Mouse (Mus musculus): ENCODE data around the gene Sec14l1. TPM values are rescaled to one million over a fixed set of nuclear protein-coding genes. Genes with fewer than 3 reads are reported as not detected.
A peak's percentile ranks its signal among the peaks of the same experiment; 100 is the strongest.
"Not testable (repeated sequence)": the region's sequence is repeated elsewhere in the genome, so short reads cannot be mapped to it uniquely, and the experiment has no call there.

Gene Sec14l1
- polyA plus RNA-seq, 1 experiment from 2014 or later: 9.2 TPM

- DNase-seq (no peak), ATAC-seq (no peak)
- Histone ChIP-seq H3K9ac (replicated peaks) (no peak overlapping the region), H3K27me3 (ENCODE audit: insufficient read depth, low read length) (no peaks in the 10 kb centered on the region), H3K4me1 (ENCODE audit: insufficient read depth) (peaks cover 45% of the 10 kb centered on the region), H3K36me3 (replicated peaks; ENCODE audit: insufficient read depth, low read length) (peaks cover 30% of the 10 kb centered on the region), H3K4me2 (ENCODE audit: low read depth, low read length) (no peak overlapping the region), H3K4me3 (ENCODE audit: low read depth, low read length) (no peak overlapping the region), H3K9me3 (ENCODE audit: low read length) (no peaks in the 10 kb centered on the region), H3K27ac (ENCODE audit: low read depth) (no peak overlapping the region)
- TF ChIP-seq EP300 (IDR thresholded peaks at IDR 0.05; ENCODE audit: low read depth): no peak
- TF ChIP-seq CTCF (IDR thresholded peaks at IDR 0.05; ENCODE audit: low read depth): no peak
- WGBS (ENCODE audit: insufficient replicate concordance): 81% methylated on average over 17 of the region's 17 CpGs
These were observed 35.2 kb upstream of the Sec14l1 start for GRCm38 (mm10) chr11:117079651-117080190.

GRCm38 (mm10) chr11:117080209-117080608 lies 34.8 kb upstream of the Sec14l1 start:
- 84% methylated on average over 11 of the region's 11 CpGs for WGBS (ENCODE audit: insufficient replicate concordance)
- Histone ChIP-seq H3K36me3 (replicated peaks; ENCODE audit: insufficient read depth, low read length) (peaks cover 30% of the 10 kb centered on the region), H3K4me1 (ENCODE audit: insufficient read depth) (peaks cover 45% of the 10 kb centered on the region), H3K9me3 (ENCODE audit: low read length) (no peaks in the 10 kb centered on the region), H3K9ac (replicated peaks) (no peak overlapping the region), H3K4me3 (ENCODE audit: low read depth, low read length) (no peak overlapping the region), H3K27ac (ENCODE audit: low read depth) (no peak overlapping the region), H3K4me2 (ENCODE audit: low read depth, low read length) (no peak overlapping the region), H3K27me3 (ENCODE audit: insufficient read depth, low read length) (no peaks in the 10 kb centered on the region)
- TF ChIP-seq EP300 (IDR thresholded peaks at IDR 0.05; ENCODE audit: low read depth) (no peak), CTCF (IDR thresholded peaks at IDR 0.05; ENCODE audit: low read depth) (no peak)
- DNase-seq (no peak), ATAC-seq (no peak)

- ATAC-seq (peak; percentile 37), DNase-seq (peak; percentile 70)
- Histone ChIP-seq H3K36me3 (replicated peaks; ENCODE audit: insufficient read depth, low read length) (peaks cover 30% of the 10 kb centered on the region), H3K4me2 (ENCODE audit: low read depth, low read length) (peak overlapping the region; percentile 27; the same call in 1 of the 2 replicates), H3K27me3 (ENCODE audit: insufficient read depth, low read length) (no peaks in the 10 kb centered on the region), H3K4me1 (ENCODE audit: insufficient read depth) (peaks cover 38% of the 10 kb centered on the region), H3K9ac (replicated peaks) (peak overlapping the region; percentile 30; the same call in 1 of the 2 replicates), H3K27ac (ENCODE audit: low read depth) (peak overlapping the region; percentile 48; the same call in 1 of the 2 replicates), H3K4me3 (ENCODE audit: low read depth, low read length) (no peak overlapping the region), H3K9me3 (ENCODE audit: low read length) (no peaks in the 10 kb centered on the region)
- TF ChIP-seq EP300 (IDR thresholded peaks at IDR 0.05; ENCODE audit: low read depth) (0 out of 2 replicates have a peak, but pooled peaks have one; percentile 23), CTCF (IDR thresholded peaks at IDR 0.05; ENCODE audit: low read depth) (peak; percentile 97)
- WGBS (ENCODE audit: insufficient replicate concordance): 34% methylated on average over 16 of the region's 16 CpGs
These were observed 33.6 kb upstream of the Sec14l1 start for GRCm38 (mm10) chr11:117081165-117082064.

- Histone ChIP-seq H3K4me1 (ENCODE audit: insufficient read depth) (peaks cover 38% of the 10 kb centered on the region), H3K9ac (replicated peaks) (no peak overlapping the region), H3K36me3 (replicated peaks; ENCODE audit: insufficient read depth, low read length) (peaks cover 30% of the 10 kb centered on the region), H3K9me3 (ENCODE audit: low read length) (no peaks in the 10 kb centered on the region), H3K4me3 (ENCODE audit: low read depth, low read length) (no peak overlapping the region), H3K27ac (ENCODE audit: low read depth) (peak overlapping the region; percentile 74), H3K27me3 (ENCODE audit: insufficient read depth, low read length) (no peaks in the 10 kb centered on the region), H3K4me2 (ENCODE audit: low read depth, low read length) (no peak overlapping the region)
- TF ChIP-seq EP300 (IDR thresholded peaks at IDR 0.05; ENCODE audit: low read depth) (no peak), CTCF (IDR thresholded peaks at IDR 0.05; ENCODE audit: low read depth) (no peak)
- DNase-seq: no peak
- WGBS (ENCODE audit: insufficient replicate concordance): 72% methylated on average over 11 of the region's 11 CpGs
- ATAC-seq: no peak
These were observed 32.5 kb upstream of the Sec14l1 start for GRCm38 (mm10) chr11:117082353-117082934.

DNA sequence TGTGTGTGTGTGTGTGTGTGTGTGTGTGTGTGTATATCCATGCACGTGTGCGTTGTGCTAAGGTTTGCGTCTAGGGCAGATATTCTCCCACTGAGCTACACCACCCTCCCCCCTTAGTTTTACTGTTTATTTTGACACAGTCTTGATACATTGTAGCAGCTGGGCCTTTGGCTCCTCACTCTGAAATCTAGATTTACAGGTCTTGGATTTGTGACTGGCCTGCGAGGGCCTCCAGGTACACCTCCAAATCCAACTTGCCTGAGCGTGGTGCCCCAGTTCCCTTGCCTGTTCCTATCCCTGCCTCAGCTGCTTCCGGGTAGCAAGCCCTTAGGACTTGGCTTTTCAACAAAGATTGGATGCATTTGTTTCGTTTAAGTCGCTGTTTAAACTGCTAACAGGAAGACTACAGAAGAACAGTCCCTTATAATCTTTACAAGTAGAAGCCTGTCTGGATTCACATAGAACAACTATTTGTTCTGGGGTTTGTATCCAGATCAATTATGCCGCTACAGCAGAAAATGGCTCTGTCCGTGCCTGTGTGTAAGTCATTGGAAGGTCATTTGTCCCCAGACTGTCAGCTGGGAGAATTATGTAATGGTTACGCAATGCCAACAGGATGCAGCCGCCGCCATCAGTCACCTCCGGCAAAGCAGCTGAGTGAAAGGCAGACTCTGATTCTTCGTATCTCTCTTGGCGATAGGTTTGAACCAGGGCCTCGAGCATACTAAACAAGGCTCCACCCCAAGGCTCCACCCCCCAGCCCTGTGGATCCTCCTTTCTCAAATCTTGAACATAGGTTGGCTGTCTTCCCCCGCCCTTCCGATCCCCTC lies 31.7 kb upstream of the Sec14l1 start:
- Histone ChIP-seq H3K9ac (replicated peaks) (0 out of 2 replicates have a peak overlapping the region, but pooled peaks have one; percentile 18), H3K36me3 (replicated peaks; ENCODE audit: insufficient read depth, low read length) (peaks cover 25% of the 10 kb centered on the region)

GRCm38 (mm10) chr11:117083882-117084260 lies 31.1 kb upstream of the Sec14l1 start:
- H3K36me3 ChIP-seq (replicated peaks; ENCODE audit: insufficient read depth, low read length): peaks cover 20% of the 10 kb centered on the region
- 84% methylated on average over 3 of the region's 3 CpGs for WGBS (ENCODE audit: insufficient replicate concordance)
- peak overlapping the region; percentile 33; the same call in 1 of the 2 replicates for H3K4me2 ChIP-seq (ENCODE audit: low read depth, low read length)
- H3K27ac ChIP-seq (ENCODE audit: low read depth): peak overlapping the region; percentile 74; the same call in 1 of the 2 replicates
- not testable (repeated sequence) for H3K9me3 ChIP-seq (ENCODE audit: low read length); H3K4me3 ChIP-seq (ENCODE audit: low read depth, low read length); H3K27me3 ChIP-seq (ENCODE audit: insufficient read depth, low read length); DNase-seq; H3K9ac ChIP-seq (replicated peaks)
- ATAC-seq: peak; percentile 9; the same call in 1 of the 2 replicates
- peaks cover 33% of the 10 kb centered on the region for H3K4me1 ChIP-seq (ENCODE audit: insufficient read depth)

More for the DNA sequence above, 31.7 kb upstream of the Sec14l1 start:
- peak; percentile 73; the same call in 1 of the 2 replicates for ATAC-seq
- H3K9me3 ChIP-seq (ENCODE audit: low read length): no peaks in the 10 kb centered on the region
- 48% methylated on average over 19 of the region's 19 CpGs for WGBS (ENCODE audit: insufficient replicate concordance)
- no peak overlapping the region for H3K4me3 ChIP-seq (ENCODE audit: low read depth, low read length)
- peak overlapping the region; percentile 33; the same call in 1 of the 2 replicates for H3K4me2 ChIP-seq (ENCODE audit: low read depth, low read length)
- H3K27me3 ChIP-seq (ENCODE audit: insufficient read depth, low read length): no peaks in the 10 kb centered on the region
- DNase-seq: peak; percentile 62
- TF ChIP-seq CTCF (IDR thresholded peaks at IDR 0.05; ENCODE audit: low read depth) (no peak), EP300 (IDR thresholded peaks at IDR 0.05; ENCODE audit: low read depth) (peak; percentile 11; the same call in 1 of the 2 replicates)
- H3K27ac ChIP-seq (ENCODE audit: low read depth): peak overlapping the region; percentile 74
- H3K4me1 ChIP-seq (ENCODE audit: insufficient read depth): peaks cover 33% of the 10 kb centered on the region

All from liver, postnatal 0 days (tissue).